Mouse (Mus musculus): ENCODE results near the gene Nenf.

Gene Nenf

DNA sequence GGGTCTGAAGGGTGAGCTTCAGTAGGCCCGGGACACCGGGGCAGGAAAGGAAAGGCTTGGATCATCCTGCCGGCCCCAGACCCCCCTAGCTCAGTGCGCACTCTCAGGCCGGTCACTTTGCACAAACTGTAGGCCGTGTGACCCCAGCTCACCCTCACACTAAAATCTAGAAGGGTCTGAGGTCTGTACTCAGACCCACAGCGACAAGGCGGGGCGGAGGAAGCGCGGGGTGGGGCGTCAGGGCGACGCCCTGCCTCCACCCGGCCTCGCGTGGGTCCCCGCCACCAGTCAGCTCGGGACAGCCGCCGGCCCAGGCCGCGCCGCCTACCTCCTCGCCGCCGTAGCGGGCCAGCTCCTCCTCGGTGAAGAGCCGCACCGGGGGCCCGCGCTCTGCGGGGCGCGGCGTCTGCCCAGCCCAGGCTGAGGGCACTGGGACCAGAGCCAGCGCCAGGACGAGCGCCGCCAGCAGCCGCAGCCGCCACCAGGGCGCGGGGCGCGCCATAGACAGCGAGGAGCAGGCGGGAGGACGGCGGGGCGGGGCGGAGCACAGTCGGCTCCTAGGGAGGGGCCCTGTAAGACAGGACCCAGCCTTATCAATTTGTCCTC is at the start of gene Nenf:
TSS of gene Nenf (minus strand) at position 604 of the 606 bp plus-strand sequence.
- DNase-seq (ENCODE audit: low read depth, low spot score) = peak; percentile 75

DNA sequence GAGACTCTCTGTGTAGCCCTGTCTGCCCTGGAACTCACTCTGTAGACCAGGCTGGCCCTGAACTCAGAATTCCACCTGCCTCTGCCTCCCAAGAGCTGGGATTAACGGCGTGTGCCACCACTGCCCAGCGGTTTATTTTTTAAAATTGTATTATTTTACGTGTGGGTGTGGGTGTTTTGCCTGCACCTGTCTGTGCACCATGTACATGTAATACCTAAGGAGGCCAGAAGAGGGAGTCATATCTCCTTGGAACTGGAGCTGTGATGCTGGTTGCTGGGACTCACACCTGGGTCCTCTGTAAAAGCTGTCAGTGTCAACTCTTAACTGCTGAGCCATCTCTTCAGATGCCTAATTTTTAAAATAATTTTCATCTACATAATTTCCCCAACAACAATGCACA is 46.5 kb upstream of the Nenf start:
- DNase-seq (ENCODE audit: low read depth, low spot score) = peak; percentile 53

DNA sequence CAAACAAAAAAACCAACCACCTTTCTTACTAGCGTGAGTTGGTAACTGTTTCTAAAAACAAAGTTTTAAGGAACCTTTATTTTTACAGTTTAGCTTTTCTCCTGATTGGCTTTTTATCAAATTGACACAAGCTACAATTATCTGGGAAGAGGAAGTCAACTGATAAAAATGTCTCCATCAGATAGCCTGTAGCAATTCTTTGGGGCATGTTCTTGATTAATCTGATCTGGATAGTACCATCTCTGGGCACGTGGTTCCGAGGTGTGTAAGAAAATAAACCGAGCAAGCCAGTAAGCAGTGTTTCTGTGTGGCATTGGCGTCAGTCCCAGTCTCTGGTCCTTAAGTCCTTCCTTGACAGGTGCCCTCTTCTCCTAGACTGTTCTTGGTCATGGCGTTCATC is 44.4 kb upstream of the Nenf start:
- DNase-seq (ENCODE audit: low read depth, low spot score) = no peak

DNA sequence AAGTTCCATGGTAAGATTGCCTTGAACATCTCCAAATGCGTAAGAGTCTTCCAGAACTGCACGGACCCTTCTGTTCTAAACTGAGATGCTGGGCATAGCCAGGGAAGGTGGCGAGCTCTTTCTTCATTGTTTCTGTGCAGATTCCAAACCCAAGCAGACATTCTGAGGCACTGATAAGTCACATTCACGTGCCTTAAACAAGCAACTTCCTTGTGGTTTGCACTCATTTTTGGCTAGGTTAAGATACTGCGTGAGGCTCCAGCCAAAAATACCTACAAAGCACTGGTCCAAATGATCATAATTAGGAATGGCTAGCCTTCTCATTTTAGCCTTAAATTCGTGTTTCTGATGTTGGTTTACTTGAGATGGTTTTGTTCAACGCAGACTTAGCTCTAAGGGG is 41.5 kb upstream of the Nenf start:
- no peak for DNase-seq (ENCODE audit: low read depth, low spot score)

DNA sequence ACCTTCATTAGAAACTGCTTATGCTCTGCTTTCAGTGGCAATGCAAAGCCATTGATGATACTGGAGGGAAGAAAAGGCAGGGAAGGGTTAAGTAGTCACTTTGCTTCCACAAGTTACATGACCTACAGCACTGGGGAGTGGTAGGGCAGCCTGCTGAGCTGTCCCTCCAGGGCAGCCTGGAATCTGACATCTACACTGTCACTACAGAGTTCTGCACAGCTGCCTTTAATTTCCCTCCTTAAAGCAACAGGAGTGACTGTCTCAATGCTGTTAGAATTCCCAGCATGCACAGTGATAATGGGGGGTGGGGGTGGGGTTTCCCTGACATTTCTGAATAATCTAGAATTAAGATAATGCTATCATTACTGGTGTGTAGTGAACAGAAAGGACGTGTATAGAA is 38.9 kb upstream of the Nenf start:
- no peak for DNase-seq (ENCODE audit: low read depth, low spot score)

DNA sequence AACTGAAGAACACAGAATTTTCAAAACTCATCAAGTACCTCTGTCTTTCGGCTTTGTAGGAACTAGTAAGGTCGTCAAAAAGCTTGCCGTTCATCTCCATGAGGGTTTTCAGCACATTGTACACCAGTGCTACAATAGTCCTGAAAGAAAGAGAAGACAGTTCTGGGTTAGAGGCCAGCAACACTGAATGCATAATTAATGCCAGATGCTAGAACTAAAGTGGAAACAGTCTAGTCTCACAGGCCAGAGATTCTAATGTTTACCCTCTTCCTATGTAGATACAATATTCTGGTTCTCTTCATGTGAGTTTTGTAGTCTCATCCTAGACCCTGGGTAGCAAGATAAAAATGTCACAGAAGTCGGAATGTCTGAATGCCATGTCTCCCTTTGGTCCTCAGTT is 35.8 kb upstream of the Nenf start:
- DNase-seq (ENCODE audit: low read depth, low spot score) = no peak

DNA sequence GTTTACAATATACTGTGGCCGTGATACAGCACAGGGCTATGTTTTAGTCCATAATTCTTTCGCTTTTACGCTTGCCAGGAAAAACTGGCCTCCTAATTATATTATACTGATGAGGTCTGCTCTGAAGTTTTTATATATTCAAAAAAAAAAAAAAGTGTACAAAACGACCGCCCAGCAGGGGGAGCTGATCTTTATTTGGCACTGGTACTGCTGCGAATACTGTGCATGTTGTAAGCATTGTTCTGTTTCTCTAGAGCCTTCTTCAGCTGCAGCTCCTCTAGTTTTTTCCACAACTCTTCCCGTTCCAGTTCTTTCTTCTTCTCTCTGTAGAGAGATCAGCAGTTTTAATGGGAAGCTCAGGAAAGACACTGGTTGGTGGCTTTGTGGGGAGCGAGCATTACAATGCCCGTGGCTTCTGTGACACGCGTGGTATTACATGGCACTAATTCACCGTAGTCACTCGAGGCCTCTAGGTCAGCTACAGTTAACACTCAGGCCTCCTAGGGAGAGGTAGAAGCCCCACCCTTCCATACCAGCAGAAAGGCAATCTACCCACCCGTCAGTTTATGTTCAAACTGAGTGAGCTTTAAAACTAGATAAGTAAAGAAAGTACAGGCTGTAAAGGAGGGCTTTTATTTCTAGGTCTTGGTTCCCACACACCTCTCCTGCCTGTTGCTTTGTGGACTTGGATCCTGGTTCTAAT is 34.9 kb upstream of the Nenf start:
- DNase-seq (ENCODE audit: low read depth, low spot score) = no peak

DNA sequence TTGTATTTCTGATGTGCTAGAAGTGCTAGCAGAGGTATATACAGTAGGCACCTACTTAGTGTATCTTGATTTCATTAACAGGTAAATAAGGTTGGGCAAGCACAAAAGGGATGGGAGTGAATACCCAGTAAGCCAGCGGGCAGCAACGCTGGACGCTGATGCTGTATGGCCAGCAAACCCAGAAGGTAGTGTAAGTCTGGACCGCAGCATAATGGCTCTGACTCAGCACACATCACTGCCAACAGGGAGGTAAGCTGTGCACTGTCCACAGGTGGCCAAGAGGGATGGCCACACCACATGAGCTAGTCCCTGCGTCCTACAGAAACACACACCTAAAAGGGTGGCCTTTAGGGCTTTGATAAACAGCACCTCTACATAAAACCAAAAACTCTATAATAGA is 32.4 kb upstream of the Nenf start:
- DNase-seq (ENCODE audit: low read depth, low spot score) = no peak

DNA sequence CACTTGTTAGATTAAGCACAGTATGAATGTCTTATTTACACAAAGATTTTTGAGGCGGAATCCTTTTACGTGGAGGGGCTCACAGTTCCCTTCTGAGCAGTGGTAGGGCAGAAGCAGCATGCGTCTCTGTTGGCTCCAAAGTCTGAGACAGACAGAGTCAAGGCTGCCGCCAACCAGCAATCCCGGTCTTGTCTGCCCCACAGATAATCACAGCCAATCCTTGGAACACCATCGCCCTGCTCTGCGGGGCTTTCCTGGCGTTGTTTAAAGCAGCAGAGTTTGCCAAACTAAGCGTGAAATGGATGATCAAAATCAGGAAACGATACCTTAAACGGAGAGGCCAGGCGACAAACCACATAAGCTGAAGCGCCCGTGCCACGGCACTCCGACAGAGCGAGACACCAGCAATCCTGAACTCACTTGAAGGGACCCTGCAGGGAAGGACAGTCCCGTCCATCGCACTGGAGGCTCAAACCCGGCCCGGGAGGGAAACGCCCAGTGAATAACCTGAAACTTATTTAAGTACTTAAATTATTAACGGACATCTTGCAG is 31.6 kb upstream of the Nenf start:
- DNase-seq (ENCODE audit: low read depth, low spot score) = no peak

DNA sequence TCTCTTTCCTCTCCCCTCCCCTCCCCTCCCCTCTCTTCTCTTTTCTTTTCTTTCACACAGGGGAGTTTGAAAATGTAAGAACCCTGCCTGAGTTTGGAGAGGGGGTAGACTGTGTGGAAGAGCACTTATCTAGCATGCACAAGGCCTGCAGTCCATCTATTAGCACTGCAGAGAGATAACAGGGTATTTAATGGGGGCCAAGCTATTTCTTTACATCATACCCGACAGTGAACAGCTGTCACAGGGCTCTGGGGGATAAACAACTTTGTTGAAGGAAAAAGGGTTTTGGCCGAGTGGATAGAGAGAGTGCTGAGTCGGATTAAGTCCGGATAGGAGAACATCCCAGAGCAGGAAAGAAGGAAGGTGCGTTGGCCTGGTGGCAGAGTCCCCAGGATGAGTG is 31.0 kb upstream of the Nenf start:
- DNase-seq (ENCODE audit: low read depth, low spot score) = no peak

DNA sequence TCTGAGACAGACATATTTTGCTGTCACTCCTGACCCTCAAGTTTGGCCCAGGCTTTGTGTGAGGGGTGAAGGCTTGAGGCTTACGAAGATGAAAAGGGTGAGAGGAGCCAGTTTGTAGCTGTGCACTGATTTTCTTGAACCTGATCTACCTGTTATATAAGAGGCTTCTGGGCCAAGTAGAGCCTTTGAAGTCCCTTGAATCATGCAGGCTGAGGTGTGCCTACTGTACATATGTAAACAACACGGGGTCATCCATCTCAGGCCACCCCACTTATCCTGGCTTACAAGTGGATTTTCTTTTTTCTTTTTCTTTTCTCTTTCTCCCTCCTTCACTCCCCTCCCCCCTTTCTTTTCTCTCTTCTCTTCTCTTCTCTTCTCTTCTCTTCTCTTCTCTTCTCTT is 30.6 kb upstream of the Nenf start:
- DNase-seq (ENCODE audit: low read depth, low spot score) = no peak

DNA sequence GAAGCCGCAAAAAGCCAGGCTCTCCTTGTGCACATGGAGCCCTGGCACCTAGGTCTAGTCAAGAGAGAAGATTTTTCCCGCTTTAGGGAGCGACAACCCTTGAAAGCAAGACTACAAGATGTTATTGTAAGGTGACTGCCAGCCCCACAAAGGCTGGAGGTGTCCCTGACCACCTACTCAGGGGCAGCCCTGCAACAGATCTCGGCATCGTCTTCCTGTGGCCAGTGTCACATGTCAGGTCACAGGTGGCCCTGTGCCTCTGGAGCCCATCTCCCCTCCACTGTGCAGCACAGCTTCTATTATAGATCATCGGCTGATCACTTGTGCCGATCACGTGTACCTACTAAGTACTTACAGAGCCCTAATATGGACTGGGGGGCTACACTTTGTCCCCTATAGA is 29.6 kb upstream of the Nenf start:
- DNase-seq (ENCODE audit: low read depth, low spot score) = no peak

DNA sequence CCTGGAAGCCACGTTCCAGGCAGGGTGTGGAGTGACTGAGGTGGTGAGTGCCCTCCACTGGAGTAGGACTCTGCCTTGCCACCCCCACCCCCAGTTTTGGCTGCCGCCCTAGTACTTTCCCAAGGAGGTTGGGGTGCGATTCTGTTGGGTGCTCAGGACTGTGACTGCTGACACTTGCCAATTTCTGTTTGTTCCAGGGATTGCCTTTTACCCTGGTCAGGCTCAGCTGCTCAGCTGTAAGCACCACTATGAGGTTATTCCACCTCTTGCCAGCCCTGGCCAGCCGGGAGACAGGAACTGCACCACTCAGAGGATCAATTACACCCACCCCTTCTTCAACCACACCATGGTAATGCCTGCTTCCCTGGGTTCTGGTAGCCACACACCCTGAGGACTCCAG is 22.5 kb upstream of the Nenf start:
- no peak for DNase-seq (ENCODE audit: low read depth, low spot score)

DNA sequence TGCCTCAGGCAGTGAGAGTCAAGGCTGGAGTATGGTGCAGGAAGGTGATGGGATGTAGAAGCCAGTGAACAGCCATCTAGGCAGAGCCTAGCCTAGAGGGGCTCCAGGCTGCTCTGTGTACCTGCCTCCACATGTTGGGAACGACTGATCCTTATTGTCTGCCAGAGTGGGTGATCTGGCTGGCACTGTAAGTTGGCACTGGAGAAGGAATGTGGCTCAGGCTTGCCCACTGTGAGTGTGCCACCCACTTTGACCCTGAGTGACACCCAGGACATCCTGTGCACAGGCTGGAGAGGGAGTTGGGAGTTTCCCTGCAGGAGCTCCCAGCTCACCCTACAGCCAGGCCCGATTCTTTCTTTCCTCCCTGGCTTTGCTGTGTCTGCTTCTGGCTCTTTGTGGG is 21.9 kb upstream of the Nenf start:
- no peak for DNase-seq (ENCODE audit: low read depth, low spot score)

DNA sequence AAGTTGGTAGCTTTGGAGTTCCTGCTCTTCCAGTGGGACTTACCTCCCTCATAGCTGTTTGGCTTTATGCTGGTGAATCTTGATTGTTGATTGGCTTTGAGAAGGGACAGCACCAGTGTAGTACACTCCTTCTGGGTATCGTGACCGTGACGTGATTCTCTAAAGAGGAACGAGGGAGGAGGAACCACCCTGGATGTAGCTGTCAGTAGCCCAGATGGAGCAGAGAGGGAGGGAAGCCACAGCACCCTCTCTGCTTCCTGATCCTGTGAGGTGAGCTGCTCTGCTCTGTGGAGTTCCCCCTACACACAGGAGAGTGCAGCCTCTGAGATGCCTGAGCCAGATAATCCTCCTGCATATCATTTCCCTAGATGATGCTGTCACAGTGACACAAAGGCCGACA is 16.5 kb upstream of the Nenf start:
- no peak for DNase-seq (ENCODE audit: low read depth, low spot score)

DNA sequence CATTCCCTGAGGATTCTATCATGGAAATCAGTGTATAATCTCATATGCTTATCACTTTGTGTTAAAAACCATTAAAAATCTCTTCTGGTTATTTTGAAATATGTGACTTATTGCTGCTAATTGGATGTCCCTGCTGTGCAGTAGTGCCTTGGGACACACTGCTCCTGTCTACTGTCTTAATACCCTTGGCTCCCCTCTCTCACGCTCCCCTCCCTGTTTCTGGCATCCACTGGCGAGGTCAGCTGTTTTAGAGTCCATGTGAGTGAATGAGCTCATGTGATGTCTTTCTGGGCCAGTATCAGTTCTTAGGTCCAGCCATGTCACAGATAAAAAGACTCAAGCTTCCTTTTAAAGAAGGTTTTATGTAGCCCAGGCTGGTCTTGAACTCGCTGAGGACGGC is 12.4 kb upstream of the Nenf start:
- DNase-seq (ENCODE audit: low read depth, low spot score) = no peak

DNA sequence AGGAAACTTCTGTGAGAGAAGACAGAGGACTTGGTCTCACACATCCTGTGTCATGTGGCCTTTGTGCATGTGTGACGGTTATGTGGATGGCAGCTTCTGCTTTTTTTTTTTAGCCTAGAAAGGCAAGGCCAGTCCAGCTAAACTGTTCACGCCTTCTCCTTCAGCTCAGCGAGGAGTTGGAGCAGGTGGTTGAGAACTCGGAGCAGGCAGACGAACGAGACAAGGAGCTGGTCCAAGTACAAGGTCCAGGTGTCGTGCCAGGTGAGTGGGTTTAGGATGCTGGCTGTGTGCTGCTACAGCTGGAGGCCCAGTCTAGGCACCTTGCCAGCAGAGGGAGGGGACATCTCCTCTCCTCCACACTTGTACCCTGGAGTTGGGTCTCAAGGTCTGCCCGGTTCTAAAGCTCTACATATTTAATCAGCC is 10.0 kb upstream of the Nenf start:
- no peak for DNase-seq (ENCODE audit: low read depth, low spot score)

DNA sequence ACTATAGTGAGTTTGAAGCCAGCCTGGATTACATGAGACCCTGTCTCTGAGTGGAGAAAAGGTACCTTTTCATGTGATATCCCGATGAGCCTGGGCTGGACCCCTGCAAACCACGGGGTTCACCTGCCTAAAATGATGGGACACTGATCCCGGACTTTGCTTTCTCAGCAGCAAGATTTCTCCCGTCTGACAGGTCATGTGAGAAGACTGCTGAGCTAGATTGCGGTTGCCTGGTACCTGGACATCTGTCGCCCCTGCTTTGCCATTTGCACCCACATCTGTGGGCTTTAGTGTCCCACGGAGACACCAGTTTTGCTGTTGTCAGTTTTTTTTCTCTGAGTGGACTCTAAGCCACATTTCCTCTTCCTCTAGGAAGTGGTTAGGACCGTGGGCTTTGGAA is 9.3 kb upstream of the Nenf start:
- no peak for DNase-seq (ENCODE audit: low read depth, low spot score)

DNA sequence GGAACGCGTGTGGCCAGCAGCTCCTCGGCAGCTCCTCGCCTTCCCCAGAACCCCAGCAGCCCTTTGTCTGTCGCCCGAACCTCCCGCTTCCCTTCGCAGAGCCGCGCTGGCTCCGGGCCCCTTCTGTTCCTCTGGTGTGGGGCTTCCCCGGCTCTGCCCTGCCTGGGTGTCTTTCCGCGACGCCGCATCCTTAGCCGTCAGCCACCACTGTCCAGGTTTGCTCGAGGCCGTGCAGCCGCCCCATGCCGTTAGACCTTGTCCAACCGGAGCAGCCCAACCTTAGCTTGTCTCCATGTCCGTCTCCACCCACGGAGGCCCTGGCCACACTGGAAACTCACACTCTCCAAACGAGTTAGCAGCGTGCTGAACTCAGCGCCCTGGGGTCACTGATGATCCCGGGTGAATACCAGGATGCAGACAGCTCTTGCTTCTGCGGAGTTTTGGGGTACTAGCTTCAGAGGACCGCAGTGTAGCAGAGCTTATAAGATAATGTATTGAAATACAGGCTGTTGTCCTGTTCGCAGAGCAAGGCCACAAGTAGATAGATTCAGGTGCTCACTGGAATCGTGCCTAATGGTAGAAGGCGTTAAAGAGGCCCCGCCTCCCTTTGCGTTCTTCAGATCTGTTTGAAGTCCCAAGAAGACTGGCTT is 8.4 kb upstream of the Nenf start:
- no peak for DNase-seq (ENCODE audit: low read depth, low spot score)

DNA sequence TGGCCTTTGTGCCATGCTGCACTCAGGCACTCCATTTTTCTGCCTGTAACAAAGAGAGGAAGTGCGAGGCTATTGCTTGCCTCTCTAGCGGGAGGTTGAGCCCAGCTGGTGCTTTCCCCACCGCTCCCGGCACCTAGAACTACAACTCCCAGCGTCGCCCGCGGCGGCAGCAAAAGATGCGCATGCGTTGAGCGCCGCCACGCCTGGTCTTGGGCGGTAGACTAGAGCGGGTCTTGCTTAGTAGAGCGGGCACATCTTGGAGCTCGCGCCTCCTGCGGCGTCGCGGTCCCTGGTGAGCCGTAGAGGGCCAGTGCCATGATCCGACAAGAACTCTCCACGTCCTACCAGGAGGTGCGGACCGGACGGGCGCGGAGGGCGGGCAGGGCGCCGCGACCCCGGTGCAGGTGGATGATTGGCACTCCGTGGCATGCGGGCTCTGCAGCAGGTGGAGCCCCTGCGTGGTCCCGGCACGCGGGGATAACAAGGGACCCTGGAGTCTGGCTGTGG is 7.8 kb upstream of the Nenf start, which contains the start of gene Tmem206:
TSS of gene Tmem206 (plus strand) at position 187 of the 507 bp plus-strand sequence.
- peak; percentile 91 for DNase-seq (ENCODE audit: low read depth, low spot score)

DNA sequence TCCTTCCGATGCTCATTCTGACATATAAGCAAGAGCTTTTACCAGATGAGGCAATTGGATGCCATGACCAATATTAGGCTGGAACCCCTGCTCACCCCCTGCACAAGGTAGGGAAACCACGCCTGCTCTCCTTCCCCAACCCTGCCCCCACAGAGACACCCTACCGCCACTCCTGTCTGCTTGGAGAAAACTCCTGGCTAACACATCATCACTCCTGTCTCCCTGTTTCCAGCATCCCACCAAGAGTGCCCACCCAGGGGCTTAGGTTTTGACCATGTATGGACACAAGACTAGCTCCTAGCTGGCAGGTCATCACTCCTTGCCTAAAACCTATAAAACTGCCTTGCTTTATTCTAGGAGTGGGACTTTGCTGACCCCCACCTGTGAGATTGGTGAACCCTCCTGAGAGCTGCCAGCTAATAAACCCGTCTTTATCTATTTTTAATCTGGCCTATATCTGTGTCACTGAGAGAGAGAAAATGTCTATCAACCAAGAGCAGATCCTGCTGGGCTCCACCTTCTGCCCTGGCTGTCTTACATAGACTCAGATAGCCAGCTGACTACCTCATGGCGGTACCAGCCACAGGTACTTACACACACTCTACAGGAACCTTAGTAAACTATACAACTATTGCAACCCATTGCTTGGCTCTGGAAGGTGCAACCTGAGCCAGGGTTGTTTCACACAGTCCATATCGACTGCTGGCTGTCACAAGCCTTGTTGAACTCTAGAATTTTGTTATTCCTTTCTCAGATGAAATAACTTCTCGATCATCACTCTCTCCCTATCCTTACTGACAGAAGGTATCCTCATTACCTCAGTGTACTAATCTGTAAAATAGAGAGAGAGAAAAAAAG is 7.0 kb upstream of the Nenf start:
- no peak for DNase-seq (ENCODE audit: low read depth, low spot score)

DNA sequence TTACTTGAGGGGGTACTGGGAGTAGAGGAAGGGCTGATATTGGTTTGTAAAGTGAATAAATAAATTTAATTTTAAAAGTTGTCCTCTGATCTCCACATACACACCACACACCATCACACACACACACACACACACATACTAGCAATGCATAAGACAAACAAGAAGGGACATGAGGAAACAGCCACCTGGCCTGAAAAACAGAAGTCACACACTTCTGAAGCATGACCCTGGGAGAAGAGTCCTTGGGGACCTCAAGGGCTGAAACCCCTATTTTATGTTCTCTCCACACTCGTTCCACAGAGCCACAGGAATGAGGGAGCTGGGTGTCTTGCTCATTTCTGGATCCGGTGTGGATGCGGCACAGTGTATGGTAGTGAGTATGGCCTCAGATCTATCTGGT is 5.4 kb upstream of the Nenf start:
- no peak for DNase-seq (ENCODE audit: low read depth, low spot score)
